Mouse (Mus musculus) intestine, postnatal 0 days (tissue): ENCODE measurements around the gene Zfp217. TPM values are rescaled to one million over a fixed set of nuclear protein-coding genes. Genes with fewer than 3 reads are reported as not detected.
A peak's percentile ranks its signal among the peaks of the same experiment; 100 is the strongest.

Experiments
- ATAC-seq: fragments of 200-750 bp; cut with Nextera tagmentation; 2 replicates; pipeline ENCODE4 v1.8.0; 2017; ENCODE audit warnings: mild to moderate bottlenecking, moderate TSS enrichment, moderate library complexity
- H3K27ac ChIP-seq: fragments of 300-500 bp; sonication (generic); 2 replicates; pipeline ENCODE4 v1.5.1; 2014; ENCODE audit warnings: mild to moderate bottlenecking, low read depth, low read length, moderate library complexity
- H3K27me3 ChIP-seq: fragments of 300-500 bp; sonication (generic); replicated peaks from 2 replicates; pipeline ENCODE4 v1.6.1; 2014; ENCODE audit warnings: low read length, mixed read lengths; ENCODE audit not compliant: control insufficient read depth, insufficient read depth
- H3K36me3 ChIP-seq: fragments of 300-500 bp; sonication (generic); 2 replicates; pipeline ENCODE4 v1.6.1; 2014; ENCODE audit warnings: mild to moderate bottlenecking, moderate library complexity; ENCODE audit not compliant: control insufficient read depth, insufficient read depth
- H3K4me1 ChIP-seq: fragments of 300-500 bp; sonication (generic); replicated peaks from 2 replicates; pipeline ENCODE4 v1.6.1; 2014; ENCODE audit warnings: antibody characterized with exemption, low read length, mixed read lengths; ENCODE audit not compliant: control insufficient read depth, insufficient read depth
- H3K4me2 ChIP-seq: fragments of 300-500 bp; sonication (generic); replicated peaks from 2 replicates; pipeline ENCODE4 v1.6.1; 2014; ENCODE audit warnings: low read depth, mild to moderate bottlenecking, moderate library complexity
- H3K4me3 ChIP-seq: fragments of 300-500 bp; sonication (generic); 2 replicates; pipeline ENCODE4 v1.5.1; 2014; ENCODE audit warnings: low read depth, low read length
- H3K9ac ChIP-seq: fragments of 300-500 bp; sonication (generic); 2 replicates; pipeline ENCODE4 v1.6.1; 2014; ENCODE audit warnings: mild to moderate bottlenecking, low read depth, low read length
- H3K9me3 ChIP-seq: fragments of 300-500 bp; sonication (generic); 2 replicates; pipeline ENCODE4 v1.6.1; 2016; ENCODE audit warnings: mixed run types; ENCODE audit not compliant: control insufficient read depth
- CTCF ChIP-seq: sonication (generic); IDR thresholded peaks from 2 replicates; pipeline ENCODE4 v1.5.1; 2016; ENCODE audit warnings: low read depth, mild to moderate bottlenecking, control low read depth, antibody characterized with exemption, moderate library complexity
- WGBS: fragments of 180-500 bp; shearing (Covaris S2); extraction: QIAGEN DNeasy Blood & Tissue Kit; methylation state at CpG from one replicate; pipeline ENCODE4 v1.1.7; 2014; 5-methylcytosine and 5-hydroxymethylcytosine counted together
- polyA plus RNA-seq: library from polyadenylated mRNA; unstranded; fragments of >200 nt; fragmentation: Nextera tagmentation; extraction: Ambion mirVana; gene quantifications from 2 replicates; pipeline ENCODE4 v1.2.1, GENCODE M21; 2015

Zfp217 gene
- polyA plus RNA-seq, 1 experiment from 2014 or later: 2.2 TPM

- H3K9ac ChIP-seq: peak overlapping the region; percentile 54
- H3K27ac ChIP-seq: peak overlapping the region; percentile 79; the same call in 1 of the 2 replicates
- no peak for ATAC-seq
- H3K27me3 ChIP-seq: no peaks in the 10 kb centered on the region
- WGBS: 26% methylated on average over 7 of the region's 7 CpGs
- H3K4me1 ChIP-seq: no peaks in the 10 kb centered on the region
- no peaks in the 10 kb centered on the region for H3K36me3 ChIP-seq
- peak overlapping the region; percentile 51 for H3K4me3 ChIP-seq
- peak overlapping the region; percentile 76 for H3K4me2 ChIP-seq
- no peak for TF ChIP-seq CTCF
- no peaks in the 10 kb centered on the region for H3K9me3 ChIP-seq
Measured at GRCm38 (mm10) chr2:170152856-170153255, 5.0 kb upstream of the Zfp217 start.

GRCm38 (mm10) chr2:170152036-170152686, 4.3 kb upstream of the Zfp217 start:
- Histone ChIP-seq H3K4me2 (no peak overlapping the region), H3K4me3 (no peak overlapping the region), H3K36me3 (no peaks in the 10 kb centered on the region), H3K27ac (no peak overlapping the region), H3K27me3 (no peaks in the 10 kb centered on the region), H3K9ac (no peak overlapping the region), H3K9me3 (no peaks in the 10 kb centered on the region), H3K4me1 (no peaks in the 10 kb centered on the region)
- ATAC-seq: no peak
- 44% methylated on average over 5 of the region's 5 CpGs for WGBS
- no peak for TF ChIP-seq CTCF

- H3K27me3 ChIP-seq: no peaks in the 10 kb centered on the region
- no peaks in the 10 kb centered on the region for H3K4me1 ChIP-seq
- no peak overlapping the region for H3K4me2 ChIP-seq
- no peak overlapping the region for H3K27ac ChIP-seq
- H3K9me3 ChIP-seq: no peaks in the 10 kb centered on the region
- no peak overlapping the region for H3K4me3 ChIP-seq
- H3K36me3 ChIP-seq: no peaks in the 10 kb centered on the region
- WGBS: 64% methylated on average over 8 of the region's 8 CpGs
- TF ChIP-seq CTCF: no peak
- no peak overlapping the region for H3K9ac ChIP-seq
- no peak for ATAC-seq
Measured at GRCm38 (mm10) chr2:170151470-170151869, 3.6 kb upstream of the Zfp217 start.

GRCm38 (mm10) chr2:170148828-170149227, 925 bp upstream of the Zfp217 start:
- no peak overlapping the region for H3K4me3 ChIP-seq
- H3K9ac ChIP-seq: no peak overlapping the region
- H3K27me3 ChIP-seq: no peaks in the 10 kb centered on the region
- no peak overlapping the region for H3K4me2 ChIP-seq
- H3K36me3 ChIP-seq: no peaks in the 10 kb centered on the region
- no peaks in the 10 kb centered on the region for H3K4me1 ChIP-seq
- ATAC-seq: no peak
- peak overlapping the region; percentile 24; the same call in 1 of the 2 replicates for H3K27ac ChIP-seq
- WGBS: 53% methylated on average over 7 of the region's 7 CpGs
- no peak for TF ChIP-seq CTCF
- no peaks in the 10 kb centered on the region for H3K9me3 ChIP-seq

GRCm38 (mm10) chr2:170147170-170147569, 733 bp downstream of the Zfp217 start:
- H3K4me1 ChIP-seq: no peaks in the 10 kb centered on the region
- no peak for TF ChIP-seq CTCF
- no peak for ATAC-seq
- H3K4me3 ChIP-seq: no peak overlapping the region
- no peak overlapping the region for H3K9ac ChIP-seq
- H3K27me3 ChIP-seq: no peaks in the 10 kb centered on the region
- no peaks in the 10 kb centered on the region for H3K36me3 ChIP-seq
- 61% methylated on average over 4 of the region's 4 CpGs for WGBS
- no peaks in the 10 kb centered on the region for H3K9me3 ChIP-seq
- H3K4me2 ChIP-seq: peak overlapping the region; percentile 39
- H3K27ac ChIP-seq: 0 out of 2 replicates have a peak overlapping the region, but pooled peaks have one; percentile 24

- Histone ChIP-seq H3K27me3 (no peaks in the 10 kb centered on the region), H3K9me3 (no peaks in the 10 kb centered on the region), H3K9ac (no peak overlapping the region), H3K27ac (no peak overlapping the region), H3K4me2 (no peak overlapping the region), H3K36me3 (no peaks in the 10 kb centered on the region), H3K4me3 (no peak overlapping the region), H3K4me1 (no peaks in the 10 kb centered on the region)
- 74% methylated on average over 10 of the region's 10 CpGs for whole genome bisulfite sequencing
- no peak for ATAC-seq
- no peak for TF ChIP-seq CTCF
Measured at GRCm38 (mm10) chr2:170144343-170144742, 3.6 kb downstream of the Zfp217 start.
